ENCODE assay signal across 8 mouse cellular contexts in the genomic region with DNA sequence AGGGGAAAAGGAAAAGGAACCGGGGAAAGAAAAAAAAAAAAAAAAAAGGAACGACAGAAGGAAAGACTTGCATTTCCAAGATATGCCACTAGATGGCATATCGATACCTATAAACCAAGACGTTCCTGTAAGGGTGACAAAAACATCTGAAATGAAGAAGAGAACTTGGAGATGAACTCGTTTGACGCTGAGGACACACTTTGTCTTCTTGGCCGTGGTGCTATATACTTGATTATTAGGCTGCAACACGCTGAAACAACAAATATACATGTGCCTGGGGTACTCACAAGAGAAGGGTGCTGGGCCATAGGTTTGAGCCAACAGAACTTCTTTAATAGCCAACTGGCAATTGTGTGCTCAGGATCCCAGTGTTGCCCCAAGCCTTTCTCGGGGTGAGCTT.
DNase-seq lines count a peak whose midpoint lies in the region; ATAC-seq and TF ChIP-seq lines count a peak whose summit lies in the region.

No protein-coding gene starts in this region.

- WGBS in forebrain, postnatal 0 days: 3% methylated on average over 9 of the region's 9 CpGs
- 15% methylated on average over 9 of the region's 9 CpGs for WGBS in midbrain, embryonic 11.5 days
- WGBS in thymus, adult 2 months: 7% methylated on average over 9 of the region's 9 CpGs

- TF ChIP-seq POLR2A in thymus, adult 2 months (IDR thresholded peaks at IDR 0.05; ENCODE audit: control insufficient read depth, extremely low read depth, insufficient read depth, low read length, poor library complexity): no peak

- ATAC-seq in cerebellum, adult (ENCODE audit: insufficient number of reproducible peaks, low FRiP score, low TSS enrichment): peak; percentile 54; the same call in 1 of the 2 replicates
- peak; percentile 65; the same call in 1 of the 2 replicates for ATAC-seq in forebrain, postnatal 0 days
- peak; percentile 58; the same call in 1 of the 2 replicates for ATAC-seq in midbrain, embryonic 11.5 days (ENCODE audit: low FRiP score)

- no peak overlapping the region for H3K27ac ChIP-seq in forebrain, postnatal 0 days (ENCODE audit: low read depth, low read length)
- H3K27ac ChIP-seq in midbrain, embryonic 11.5 days (ENCODE audit: low read depth, low read length): no peak overlapping the region
- H3K27ac ChIP-seq in thymus, adult 2 months (ENCODE audit: control insufficient read depth, insufficient read depth, low read length): no peak overlapping the region

- no peak overlapping the region for H3K4me3 ChIP-seq in forebrain, postnatal 0 days (ENCODE audit: low read depth, low read length)
- no peak overlapping the region for H3K4me3 ChIP-seq in midbrain, embryonic 11.5 days (ENCODE audit: low read depth, low read length)
- no peak overlapping the region for H3K4me3 ChIP-seq in thymus, adult 2 months (ENCODE audit: control insufficient read depth, insufficient read depth, low read length)

- TF ChIP-seq CTCF in forebrain, postnatal 0 days (IDR thresholded peaks at IDR 0.05; ENCODE audit: low read depth): peak; percentile 83
- TF ChIP-seq CTCF in thymus, adult 2 months (IDR thresholded peaks at IDR 0.05; ENCODE audit: borderline replicate concordance, control insufficient read depth, extremely low read depth, insufficient read depth, low read length, poor library complexity): no peak

- no peaks in the 10 kb centered on the region for H3K27me3 ChIP-seq in forebrain, postnatal 0 days (ENCODE audit: insufficient read depth, low read length)
- H3K27me3 ChIP-seq in midbrain, embryonic 11.5 days (ENCODE audit: control insufficient read depth, insufficient read depth, low read length): no peaks in the 10 kb centered on the region
- H3K27me3 ChIP-seq in thymus, adult 2 months (ENCODE audit: control insufficient read depth, insufficient read depth, low read length): no peaks in the 10 kb centered on the region

- no peaks in the 10 kb centered on the region for H3K9me3 ChIP-seq in forebrain, postnatal 0 days (ENCODE audit: low read length)
- no peaks in the 10 kb centered on the region for H3K9me3 ChIP-seq in midbrain, embryonic 11.5 days (ENCODE audit: control insufficient read depth, low read length)

- H3K4me2 ChIP-seq in forebrain, postnatal 0 days (ENCODE audit: low read depth): no peak overlapping the region
- no peak overlapping the region for H3K4me2 ChIP-seq in midbrain, embryonic 11.5 days

- H3K9ac ChIP-seq in forebrain, postnatal 0 days: no peak overlapping the region
- H3K9ac ChIP-seq in midbrain, embryonic 11.5 days (ENCODE audit: low read length): no peak overlapping the region

- no peak for DNase-seq in cerebellum, adult 11-12 months
- peak; percentile 29 for DNase-seq in thymus, postnatal 0 days (ENCODE audit: low spot score)
- DNase-seq in thymus, postnatal 4 days: no peak
- DNase-seq in forebrain, postnatal 0 days: peak; percentile 84
- peak; percentile 60 for DNase-seq in kidney, postnatal 14 days
- DNase-seq in midbrain, embryonic 11.5 days (ENCODE audit: low spot score, missing footprints): peak; percentile 95
- no peak for DNase-seq in thymus, adult 2 months

- no peaks in the 10 kb centered on the region for H3K36me3 ChIP-seq in forebrain, postnatal 0 days (ENCODE audit: insufficient read depth)
- H3K36me3 ChIP-seq in midbrain, embryonic 11.5 days (ENCODE audit: control insufficient read depth, insufficient read depth, low read length): no peaks in the 10 kb centered on the region
- H3K36me3 ChIP-seq in thymus, adult 2 months (ENCODE audit: control insufficient read depth, insufficient read depth, low read length): no peaks in the 10 kb centered on the region

- no peaks in the 10 kb centered on the region for H3K4me1 ChIP-seq in forebrain, postnatal 0 days (ENCODE audit: insufficient read depth)
- no peaks in the 10 kb centered on the region for H3K4me1 ChIP-seq in midbrain, embryonic 11.5 days (ENCODE audit: control insufficient read depth, insufficient read depth, low read length)
- no peaks in the 10 kb centered on the region for H3K4me1 ChIP-seq in thymus, adult 2 months (replicated peaks; ENCODE audit: control insufficient read depth, insufficient read depth, low read length)

Comparison
In these comparisons a context has a peak if more than half of its experiments do, and no peak if none do; other contexts are left out.
1. DNase-seq: peak in thymus, postnatal 0 days (single experiment), forebrain, postnatal 0 days (single experiment), kidney, postnatal 14 days (single experiment) and midbrain, embryonic 11.5 days (single experiment); none in cerebellum, adult 11-12 months (single experiment), thymus, postnatal 4 days (single experiment) and thymus, adult 2 months (single experiment).
2. Peak in every context shown above with its lines, with median percentiles within 50 percentile points of each other: ATAC-seq.